Mouse (Mus musculus) testis, adult 2 months (tissue): ENCODE measurements around the gene Tbc1d8.
A peak's percentile ranks its signal among the peaks of the same experiment; 100 is the strongest.

Source experiments
- CTCF ChIP-seq: fragments of 200-500 bp; IDR thresholded peaks from 2 replicates; pipeline ENCODE4 v1.5.1; 2012; ENCODE audit warnings: low read depth, mild to moderate bottlenecking, inconsistent platforms, low read length, moderate library complexity; ENCODE audit not compliant: control insufficient read depth, insufficient read depth, insufficient replicate concordance
- POLR2A ChIP-seq: fragments of 200-500 bp; IDR thresholded peaks from 2 replicates; pipeline ENCODE4 v1.6.1; 2012; ENCODE audit warnings: low read depth, mild to moderate bottlenecking, inconsistent platforms, low read length, moderate library complexity; ENCODE audit not compliant: control insufficient read depth

DNA sequence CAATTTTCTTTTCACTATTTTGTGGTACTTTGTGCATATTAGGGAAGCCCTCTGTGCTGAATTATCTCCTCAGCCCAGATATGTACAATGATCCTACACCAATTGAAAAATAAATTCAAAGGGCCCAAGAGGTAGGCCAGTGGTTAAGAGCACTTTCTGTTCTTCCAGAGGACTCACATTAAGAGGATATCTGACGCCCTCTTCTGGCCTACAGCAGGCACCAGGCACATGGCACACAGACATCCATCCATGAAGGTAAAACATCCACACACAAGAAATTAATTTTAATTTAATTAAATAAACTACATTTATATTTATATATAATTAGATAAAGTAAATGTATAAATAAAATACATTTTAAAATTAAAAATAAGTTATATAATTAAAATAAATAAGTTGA lies 25.7 kb upstream of the Tbc1d8 start:
- TF ChIP-seq POLR2A (no peak), CTCF (peak; percentile 25; the same call in 1 of the 2 replicates)
